Mouse (Mus musculus) forebrain, embryonic 14.5 days (tissue): ENCODE measurements around the gene Tex26. TPM values are rescaled to one million over a fixed set of nuclear protein-coding genes. Genes with fewer than 3 reads are reported as not detected.

Source experiments
- ATAC-seq: fragments of 200-750 bp; cut with Nextera tagmentation; 2 replicates; pipeline ENCODE4 v1.8.0; 2017; ENCODE audit warnings: mild to moderate bottlenecking, moderate library complexity
- DNase-seq: peaks from one replicate; pipeline ENCODE4 v3.0.0-alpha.2; 2015; ENCODE audit warnings: low spot score
- H3K27ac ChIP-seq: fragments of 300-500 bp; sonication (generic); 2 replicates; pipeline ENCODE4 v1.5.1; 2014; ENCODE audit warnings: low read depth, mild to moderate bottlenecking, control low read depth, low read length, moderate library complexity
- H3K27me3 ChIP-seq: fragments of 300-500 bp; sonication (generic); replicated peaks from 2 replicates; pipeline ENCODE4 v1.6.1; 2014; ENCODE audit warnings: low read length, control low read depth, mixed read lengths; ENCODE audit not compliant: control insufficient read depth, insufficient read depth
- H3K36me3 ChIP-seq: fragments of 300-500 bp; sonication (generic); 2 replicates; pipeline ENCODE4 v1.6.1; 2014; ENCODE audit warnings: low read length, control low read depth; ENCODE audit not compliant: control insufficient read depth, insufficient read depth
- H3K4me1 ChIP-seq: fragments of 300-500 bp; sonication (generic); 2 replicates; pipeline ENCODE4 v1.6.1; 2014; ENCODE audit warnings: antibody characterized with exemption, low read length, control low read depth; ENCODE audit not compliant: control insufficient read depth, insufficient read depth
- H3K4me2 ChIP-seq: fragments of 300-500 bp; sonication (generic); 2 replicates; pipeline ENCODE4 v1.6.1; 2014; ENCODE audit warnings: mild to moderate bottlenecking, control low read depth, low read length
- H3K4me3 ChIP-seq: fragments of 300-500 bp; sonication (generic); 2 replicates; pipeline ENCODE4 v1.5.1; 2014; ENCODE audit warnings: low read depth, low read length, control low read depth
- H3K9ac ChIP-seq: fragments of 300-500 bp; sonication (generic); 2 replicates; pipeline ENCODE4 v1.6.1; 2014; ENCODE audit warnings: mild to moderate bottlenecking, low read length, control low read depth, moderate library complexity
- H3K9me3 ChIP-seq: fragments of 300-500 bp; sonication (generic); replicated peaks from 2 replicates; pipeline ENCODE4 v1.6.1; 2016; ENCODE audit warnings: low read length, control low read depth, mixed read lengths; ENCODE audit not compliant: control insufficient read depth
- WGBS: fragments of 180-500 bp; shearing (Covaris S2); extraction: QIAGEN DNeasy Blood & Tissue Kit; methylation state at CpG from one replicate; pipeline ENCODE4 v1.1.7; 2014; 5-methylcytosine and 5-hydroxymethylcytosine counted together
- polyA plus RNA-seq: library from polyadenylated mRNA; unstranded; fragments of >200 nt; fragmentation: Nextera tagmentation; extraction: Ambion mirVana; gene quantifications from 2 replicates; pipeline ENCODE4 v1.2.1, GENCODE M21; 2014

Gene Tex26
- polyA plus RNA-seq, 1 experiment from 2014 or later: 1.6 TPM

DNA sequence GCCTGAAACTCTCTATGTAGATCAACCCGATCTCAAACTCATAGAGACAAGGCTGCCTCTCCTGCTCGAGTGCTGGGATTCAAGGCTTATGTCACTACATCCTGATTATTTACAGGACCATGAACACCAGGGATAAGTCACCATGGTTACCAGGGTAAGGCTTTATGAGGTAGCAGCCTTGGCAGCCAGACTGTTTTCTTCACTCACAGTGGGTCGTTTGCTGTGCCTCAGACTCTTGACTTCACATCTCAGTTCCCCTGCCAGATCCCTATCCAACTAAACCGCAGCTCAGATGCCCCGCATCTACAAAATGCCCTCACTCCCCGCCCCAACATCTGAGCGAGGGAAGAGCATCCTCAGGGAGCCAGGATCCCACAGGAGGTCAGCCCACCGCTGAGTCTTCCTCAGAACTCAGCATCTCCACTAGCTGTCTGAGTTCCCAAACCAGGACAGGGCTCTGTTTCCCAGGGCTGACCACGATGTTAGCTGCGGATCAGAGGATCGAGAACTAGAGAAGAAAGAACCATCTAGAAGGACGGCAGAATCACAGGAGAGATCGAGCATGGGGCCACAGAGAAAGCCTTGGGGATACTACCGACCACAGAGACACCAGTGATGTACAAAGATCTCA lies 2.3 kb downstream of the Tex26 start:
- Histone ChIP-seq H3K36me3 (no peaks in the 10 kb centered on the region), H3K27ac (peak overlapping the region; percentile 91), H3K27me3 (no peaks in the 10 kb centered on the region), H3K9ac (no peak overlapping the region), H3K4me2 (no peak overlapping the region), H3K4me3 (no peak overlapping the region), H3K9me3 (no peaks in the 10 kb centered on the region), H3K4me1 (peaks cover 24% of the 10 kb centered on the region)
- 30% methylated on average over 14 of the region's 14 CpGs for WGBS
- DNase-seq: peak; percentile 89
- ATAC-seq: peak; percentile 16; the same call in 1 of the 2 replicates

DNA sequence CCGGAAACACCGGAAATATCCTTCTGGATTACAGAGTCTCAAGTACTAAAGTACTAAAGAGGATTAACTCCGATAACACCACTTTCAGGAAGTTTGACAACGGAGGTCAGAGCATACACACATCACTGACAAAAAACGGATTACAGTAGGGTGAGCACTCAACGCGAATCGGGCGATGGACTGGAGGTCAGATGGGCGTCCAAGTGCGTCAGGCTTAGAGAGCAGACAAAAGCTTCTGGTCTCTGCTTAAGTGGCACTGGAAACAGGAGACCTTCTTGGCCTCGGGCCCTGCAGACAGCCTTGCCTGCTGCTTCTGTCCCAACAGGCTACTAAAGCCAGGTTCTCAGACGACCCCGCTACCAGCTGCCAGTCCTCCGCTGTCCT lies 2.8 kb downstream of the Tex26 start:
- no peaks in the 10 kb centered on the region for H3K9me3 ChIP-seq
- peak; percentile 39 for DNase-seq
- no peak for ATAC-seq
- H3K4me1 ChIP-seq: peaks cover 24% of the 10 kb centered on the region
- H3K27ac ChIP-seq: peak overlapping the region; percentile 91
- no peak overlapping the region for H3K4me2 ChIP-seq
- H3K27me3 ChIP-seq: no peaks in the 10 kb centered on the region
- WGBS: 55% methylated on average over 15 of the region's 15 CpGs
- no peak overlapping the region for H3K4me3 ChIP-seq
- H3K36me3 ChIP-seq: no peaks in the 10 kb centered on the region
- no peak overlapping the region for H3K9ac ChIP-seq

DNA sequence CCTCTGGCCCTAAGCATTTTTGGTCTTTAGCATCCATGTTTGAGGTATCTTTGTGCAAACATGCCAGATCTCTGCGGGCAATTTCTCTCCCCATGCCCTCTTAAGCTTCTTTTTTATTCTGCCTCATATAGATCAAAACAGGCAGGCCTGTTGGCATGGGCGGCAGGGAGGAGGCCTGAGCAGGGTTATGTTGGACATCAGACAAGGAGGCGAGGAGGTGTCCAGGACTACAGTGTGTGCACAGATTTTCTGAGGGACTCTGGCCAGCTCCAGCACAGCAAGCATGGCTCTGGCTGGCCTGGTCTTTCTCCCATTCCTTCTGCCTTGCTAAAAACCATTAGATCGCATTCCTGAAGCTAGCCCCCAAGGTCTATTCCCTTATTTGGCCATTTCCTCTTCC lies 5.0 kb downstream of the Tex26 start:
- Histone ChIP-seq H3K9ac (no peak overlapping the region), H3K36me3 (no peaks in the 10 kb centered on the region), H3K27me3 (no peaks in the 10 kb centered on the region), H3K4me1 (peaks cover 17% of the 10 kb centered on the region), H3K27ac (no peak overlapping the region), H3K4me3 (no peak overlapping the region), H3K9me3 (no peaks in the 10 kb centered on the region), H3K4me2 (no peak overlapping the region)
- DNase-seq (no peak), ATAC-seq (no peak)
- 80% methylated on average over 4 of the region's 4 CpGs for WGBS

DNA sequence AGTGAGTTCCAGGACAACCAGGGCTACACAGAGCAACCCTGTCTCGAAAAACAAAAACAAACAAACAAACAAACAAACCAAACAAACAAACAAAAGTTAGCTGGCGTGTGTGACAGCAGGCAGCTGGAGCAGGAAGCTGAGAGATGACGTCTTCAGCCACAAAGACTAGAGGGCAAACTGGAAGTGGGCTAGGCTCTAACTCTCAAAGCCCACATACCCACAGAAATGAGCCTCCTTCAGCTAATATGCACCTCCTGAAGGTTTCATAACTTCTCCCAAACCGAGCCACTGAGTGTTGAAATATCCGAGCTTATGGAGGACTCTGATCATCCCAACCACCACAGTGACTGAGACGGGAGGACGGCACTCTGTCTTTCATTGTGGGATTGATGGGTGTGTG lies 7.0 kb downstream of the Tex26 start:
- no peak for ATAC-seq
- no peak for DNase-seq
- H3K9me3 ChIP-seq: no peaks in the 10 kb centered on the region
- 93% methylated on average over 7 of the region's 7 CpGs for WGBS
- H3K36me3 ChIP-seq: no peaks in the 10 kb centered on the region
- H3K4me1 ChIP-seq: peaks cover 9% of the 10 kb centered on the region
- H3K27ac ChIP-seq: no peak overlapping the region
- H3K27me3 ChIP-seq: no peaks in the 10 kb centered on the region
- H3K4me2 ChIP-seq: no peak overlapping the region
- H3K4me3 ChIP-seq: no peak overlapping the region
- no peak overlapping the region for H3K9ac ChIP-seq

DNA sequence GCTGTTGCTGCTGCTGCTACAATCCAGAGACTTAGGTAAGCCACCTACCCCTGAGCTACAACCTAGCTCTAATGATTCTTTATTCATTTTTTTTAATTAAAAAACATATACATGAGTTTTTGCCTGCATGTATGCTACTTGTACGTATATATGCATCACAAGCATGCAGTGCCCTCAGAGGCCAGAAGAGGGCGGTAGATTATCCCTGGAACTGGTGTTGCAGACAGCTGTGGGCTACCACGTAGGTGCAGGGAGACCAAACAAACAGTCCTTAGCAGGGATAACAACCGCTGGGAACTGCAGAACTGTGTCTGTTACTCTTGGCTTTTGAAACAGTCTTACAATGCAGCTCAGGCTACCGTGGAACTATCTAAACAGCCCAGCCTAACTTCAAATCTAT lies 8.3 kb downstream of the Tex26 start:
- Histone ChIP-seq H3K27me3 (no peaks in the 10 kb centered on the region), H3K9me3 (no peaks in the 10 kb centered on the region), H3K4me1 (no peaks in the 10 kb centered on the region; the same call in 1 of the 2 replicates), H3K27ac (no peak overlapping the region), H3K4me2 (no peak overlapping the region), H3K9ac (no peak overlapping the region), H3K36me3 (no peaks in the 10 kb centered on the region), H3K4me3 (no peak overlapping the region)
- WGBS: 78% methylated on average over 5 of the region's 5 CpGs
- ATAC-seq (no peak), DNase-seq (no peak)

DNA sequence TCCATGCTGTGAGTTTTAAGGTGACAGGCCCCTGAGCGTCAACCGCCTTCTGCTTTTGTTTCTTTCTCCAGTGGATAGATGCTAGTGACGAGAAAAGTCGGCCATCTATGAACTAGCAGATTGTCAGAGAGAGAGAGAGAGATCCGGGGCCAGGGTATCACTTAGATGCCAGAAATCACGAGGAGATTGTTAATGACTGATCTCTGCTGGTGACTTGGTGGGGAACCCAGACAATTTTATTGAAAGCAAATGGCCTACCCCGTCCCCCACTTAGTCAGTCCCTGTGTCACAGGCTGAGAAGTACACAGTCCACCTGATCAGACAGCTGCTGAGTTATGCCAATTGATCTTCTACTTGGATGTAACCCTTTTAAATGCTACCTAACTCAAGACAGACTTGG lies 9.9 kb downstream of the Tex26 start:
- 66% methylated on average over 7 of the region's 7 CpGs for WGBS

DNA sequence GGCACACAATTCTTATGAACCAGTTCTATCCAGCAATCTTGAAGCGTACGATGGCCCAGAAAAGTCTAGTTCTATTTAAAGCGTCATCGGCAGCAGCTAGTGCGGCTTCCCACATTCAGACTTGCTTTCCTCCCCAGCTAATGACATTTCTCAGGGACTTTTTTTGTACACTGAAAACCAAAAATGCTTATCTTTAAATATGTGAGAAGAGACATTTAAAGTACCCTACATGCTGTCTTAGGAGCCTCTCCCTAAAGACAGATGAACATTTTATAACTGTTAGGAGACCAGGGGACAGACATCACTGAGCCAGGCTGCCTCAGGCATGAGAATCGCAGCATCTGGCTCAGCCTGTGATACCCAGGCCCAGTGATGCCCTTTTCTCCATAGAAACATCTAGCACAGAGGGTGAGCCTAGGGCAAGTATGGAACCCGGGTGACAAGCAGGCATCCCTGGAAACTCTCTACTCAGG lies 11.8 kb downstream of the Tex26 start:
- H3K4me3 ChIP-seq: no peak overlapping the region
- ATAC-seq (no peak), DNase-seq (no peak)
- no peaks in the 10 kb centered on the region for H3K4me1 ChIP-seq
- H3K27me3 ChIP-seq: no peaks in the 10 kb centered on the region
- H3K9me3 ChIP-seq: no peaks in the 10 kb centered on the region
- no peak overlapping the region for H3K9ac ChIP-seq
- WGBS: 85% methylated on average over 7 of the region's 7 CpGs
- H3K36me3 ChIP-seq: no peaks in the 10 kb centered on the region
- no peak overlapping the region for H3K27ac ChIP-seq
- no peak overlapping the region for H3K4me2 ChIP-seq

More for the DNA sequence above, 9.9 kb downstream of the Tex26 start:
- DNase-seq (no peak), ATAC-seq (no peak)
- Histone ChIP-seq H3K9me3 (no peaks in the 10 kb centered on the region), H3K4me3 (no peak overlapping the region), H3K4me1 (no peaks in the 10 kb centered on the region), H3K9ac (no peak overlapping the region), H3K4me2 (no peak overlapping the region), H3K27ac (no peak overlapping the region), H3K36me3 (no peaks in the 10 kb centered on the region), H3K27me3 (no peaks in the 10 kb centered on the region)

DNA sequence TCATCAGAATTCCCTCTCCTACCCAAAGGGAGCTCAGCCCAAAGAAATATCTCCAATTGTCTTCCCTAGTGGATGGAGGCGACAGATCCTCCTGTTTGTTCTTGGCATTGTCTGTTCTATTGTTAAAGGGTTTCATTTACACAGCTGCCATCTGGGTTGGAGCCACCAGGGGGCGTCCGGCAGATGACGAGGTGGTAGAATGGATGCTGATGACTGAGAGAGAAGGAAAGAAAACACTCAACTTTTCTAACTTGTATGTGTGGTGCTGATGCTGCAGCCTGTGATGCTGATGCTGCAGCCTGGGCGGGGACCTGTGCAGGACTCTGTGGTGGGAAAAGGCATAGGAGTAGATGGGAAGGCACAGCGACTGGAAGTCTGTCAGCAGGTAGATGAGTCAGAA lies 14.8 kb downstream of the Tex26 start:
- WGBS: 27% methylated on average over 6 of the region's 6 CpGs
- Histone ChIP-seq H3K36me3 (no peaks in the 10 kb centered on the region), H3K27ac (no peak overlapping the region), H3K4me3 (no peak overlapping the region), H3K4me2 (no peak overlapping the region), H3K27me3 (no peaks in the 10 kb centered on the region), H3K9ac (no peak overlapping the region), H3K9me3 (no peaks in the 10 kb centered on the region), H3K4me1 (peaks cover 3% of the 10 kb centered on the region; the same call in 1 of the 2 replicates)
- peak; percentile 67 for DNase-seq
- ATAC-seq: no peak; the same call in 1 of the 2 replicates

- ATAC-seq (no peak), DNase-seq (no peak)
- Histone ChIP-seq H3K9me3 (no peaks in the 10 kb centered on the region), H3K36me3 (no peaks in the 10 kb centered on the region), H3K4me1 (peaks cover 8% of the 10 kb centered on the region), H3K9ac (no peak overlapping the region), H3K27ac (no peak overlapping the region), H3K4me2 (no peak overlapping the region), H3K27me3 (no peaks in the 10 kb centered on the region), H3K4me3 (no peak overlapping the region)
- WGBS: 93% methylated on average over 7 of the region's 7 CpGs
These were observed 17.1 kb downstream of the Tex26 start for GRCm38 (mm10) chr5:149456544-149456943.
